Mouse (Mus musculus) liver, adult 2 months (tissue): ENCODE measurements around the gene C4b.

Experiments
- CTCF ChIP-seq: fragments of 200-500 bp; IDR thresholded peaks from 2 replicates; pipeline ENCODE4 v1.5.1; 2011; ENCODE audit warnings: low read depth, low read length, control low read depth
- POLR2A ChIP-seq: fragments of 200-500 bp; IDR thresholded peaks from 2 replicates; pipeline ENCODE4 v1.6.1; 2011; ENCODE audit warnings: low read length, control low read depth; ENCODE audit not compliant: insufficient read depth; ENCODE audit errors: extremely low read depth

DNA sequence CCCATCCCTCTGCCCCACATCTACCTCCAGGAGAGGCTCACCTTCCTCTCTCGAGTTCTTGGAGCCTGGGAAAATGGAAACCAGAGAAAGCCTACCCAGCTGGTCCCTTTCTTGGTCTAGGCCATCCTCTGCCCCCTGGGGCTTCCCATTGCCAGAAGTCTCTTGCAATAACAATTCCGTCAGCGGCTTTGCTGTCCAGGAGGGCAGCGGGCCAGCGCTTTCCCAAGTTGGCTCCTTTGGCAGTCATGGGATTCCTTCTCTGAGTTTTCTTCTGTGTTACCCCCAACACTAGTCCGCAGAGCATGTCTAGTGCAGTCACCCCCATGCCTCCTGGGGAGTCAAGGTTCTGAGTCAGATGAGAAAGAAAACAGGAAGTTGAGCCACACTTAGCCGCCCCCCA is 50.8 kb downstream of the C4b start:
- no peak for TF ChIP-seq CTCF
- TF ChIP-seq POLR2A, result no peak
